Comparison of ENCODE assay signal across 13 mouse cellular contexts in the genomic region with DNA sequence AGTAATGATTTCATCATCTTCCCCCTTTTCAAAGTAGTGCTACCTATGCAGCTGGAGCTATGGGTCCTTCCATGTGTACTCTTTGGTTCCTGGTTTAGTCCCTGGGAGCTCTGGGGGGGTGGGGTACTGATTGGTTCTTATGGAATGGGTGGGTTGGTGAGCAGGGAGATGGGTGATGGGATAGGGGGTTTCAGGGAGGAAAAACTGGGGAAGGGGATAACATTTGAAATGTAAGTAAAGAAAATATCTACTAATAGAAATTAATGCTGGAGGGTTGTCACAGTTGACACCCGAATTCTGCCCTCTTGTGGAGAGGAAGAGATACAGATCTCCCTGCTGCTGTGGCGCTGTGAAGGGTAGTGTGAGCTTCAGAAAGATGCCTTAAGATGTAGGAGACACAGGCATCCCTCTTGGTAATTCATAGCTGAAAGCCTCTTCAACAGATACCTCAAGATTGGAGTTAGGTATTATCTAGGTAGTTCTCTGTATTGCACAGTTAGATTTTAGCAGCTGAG. TPM values are rescaled to one million over a fixed set of nuclear protein-coding genes. Genes with fewer than 3 reads are reported as not detected.
DNase-seq lines count a peak whose midpoint lies in the region; ATAC-seq and TF ChIP-seq lines count a peak whose summit lies in the region.
"Had no signal": no experiment of that assay in that cellular context is flagged by ENCODE, and none has a peak within 500 bp of the region (broad histone marks: within the 10 kb centered on the region; RNA-seq: fewer than 3 reads in every experiment).

No protein-coding gene starts in this region.

- H3K4me3 ChIP-seq in MEL (ENCODE audit: control insufficient read depth in 1 of 2, insufficient read depth in 1 of 2, low read depth in 2 of 2, low read length in 2 of 2): no peak overlapping the region
- no peak overlapping the region for H3K4me3 ChIP-seq in hindbrain, embryonic 12.5 days
- H3K4me3 ChIP-seq: myocyte had no signal

- H3K27me3 ChIP-seq in MEL (ENCODE audit: control insufficient read depth in 1 of 2, insufficient read depth in 2 of 2, low read length in 2 of 2): no peaks in the 10 kb centered on the region
- H3K27me3 ChIP-seq in hindbrain, embryonic 12.5 days: no peaks in the 10 kb centered on the region

- no peak overlapping the region for H3K27ac ChIP-seq in MEL (ENCODE audit: control insufficient read depth, low read depth, low read length)
- no peak overlapping the region for H3K27ac ChIP-seq in hindbrain, embryonic 12.5 days

- no peak for TF ChIP-seq EP300 in MEL (IDR thresholded peaks at IDR 0.05; ENCODE audit: low read depth in 1 of 2, low read length in 2 of 2)

- TF ChIP-seq POLR2A in MEL (IDR thresholded peaks at IDR 0.05; ENCODE audit: control insufficient read depth in 1 of 2, insufficient read depth in 1 of 2, low read depth in 1 of 2, low read length in 2 of 2, poor library complexity in 1 of 2): no peak

- no peak overlapping the region for H3K4me2 ChIP-seq in hindbrain, embryonic 12.5 days (replicated peaks)

- no peak; the same call in 1 of the 2 replicates for TF ChIP-seq RAD21 in MEL (IDR thresholded peaks at IDR 0.05; ENCODE audit: low read depth, low read length)

- 42% methylated on average over 2 of the region's 2 CpGs for WGBS in hindbrain, embryonic 12.5 days

- no peaks in the 10 kb centered on the region for H3K36me3 ChIP-seq in MEL (ENCODE audit: control insufficient read depth in 1 of 2, insufficient read depth in 2 of 2, low read length in 2 of 2)
- H3K36me3 ChIP-seq in hindbrain, embryonic 12.5 days: no peaks in the 10 kb centered on the region

- peak; percentile 49; the same call in 1 of the 2 replicates for ATAC-seq in megakaryocyte progenitor cell, adult 5-6 weeks (replicated peaks; ENCODE audit: poor library complexity)
- ATAC-seq in hindbrain, embryonic 12.5 days (ENCODE audit: low FRiP score): no peak

- TF ChIP-seq CTCF in MEL (IDR thresholded peaks at IDR 0.05 in 2 of 3, conservative IDR thresholded peaks at IDR 0.05 in 1 of 3; ENCODE audit: control insufficient read depth in 1 of 3, insufficient read depth in 1 of 3, low read depth in 2 of 3, low read length in 3 of 3, poor library complexity in 1 of 3, severe bottlenecking in 1 of 3): peak in 1 of 3 experiments; percentile 7; a peak in 1 of 6 replicates

- DNase-seq in kidney, postnatal 10 days: peak; percentile 10
- DNase-seq in kidney, adult 8-10 months: no peak
- DNase-seq in B cell, adult 2 months: peak; percentile 25 to 27
- DNase-seq in MEL (ENCODE audit: low read depth, low spot score): no peak
- DNase-seq in urinary bladder, postnatal 14 days (ENCODE audit: low spot score): no peak
- DNase-seq: cerebellum, adult 2 months; heart, postnatal 14 days; kidney, postnatal 14 days; right cerebral cortex, postnatal 14 days had no signal

- H3K9me3 ChIP-seq in MEL (replicated peaks; ENCODE audit: insufficient read depth, low read length): peaks cover 2% of the 10 kb centered on the region; the same call in 1 of the 2 replicates
- H3K9me3 ChIP-seq in hindbrain, embryonic 12.5 days (replicated peaks): peaks cover 21% of the 10 kb centered on the region

- H3K4me1 ChIP-seq in MEL (ENCODE audit: control insufficient read depth in 1 of 2, insufficient read depth in 2 of 2, low read length in 2 of 2): no peaks in the 10 kb centered on the region
- no peaks in the 10 kb centered on the region for H3K4me1 ChIP-seq in hindbrain, embryonic 12.5 days

- no peaks in the 10 kb centered on the region for H3K79me2 ChIP-seq in MEL (ENCODE audit: control insufficient read depth, insufficient read depth, low read length, poor library complexity)

- no peak overlapping the region for H3K9ac ChIP-seq in MEL (ENCODE audit: control insufficient read depth, low read depth, low read length, poor library complexity, severe bottlenecking)
- H3K9ac ChIP-seq in hindbrain, embryonic 12.5 days: no peak overlapping the region

TF ChIP-seq in MEL, 35 proteins besides CTCF, POLR2A, EP300 and RAD21:
- TF ChIP-seq MYB (IDR thresholded peaks at IDR 0.05; ENCODE audit: low read depth, low read length): no peak
- no peak for TF ChIP-seq TCF12 (IDR thresholded peaks at IDR 0.05; ENCODE audit: low read depth, low read length)
- TF ChIP-seq USF2 (IDR thresholded peaks at IDR 0.05; ENCODE audit: borderline replicate concordance in 1 of 2, insufficient read depth in 1 of 2, low read depth in 1 of 2, low read length in 2 of 2): no peak
- TF ChIP-seq ZKSCAN1 (IDR thresholded peaks at IDR 0.05; ENCODE audit: low read depth, low read length): no peak
- TF ChIP-seq SMC3 (IDR thresholded peaks at IDR 0.05; ENCODE audit: low read depth, low read length): peak; percentile 25

RNA-seq across cellular contexts. Expression of a gene that starts 4.3 kb away (rescaled TPM):
- not detected in 2 replicates for total RNA-seq in MEL (2012; rRNA removed)
- not detected for polyA plus RNA-seq in MEL (2012; ENCODE audit: insufficient read depth in 1 of 2, insufficient read length in 2 of 2, low read depth in 1 of 2, low replicate concordance in 2 of 2, missing spikeins in 1 of 2)
- not detected in 2 replicates for total RNA-seq in megakaryocyte progenitor cell, adult 5-6 weeks (2015)
- not detected in 2 replicates for total RNA-seq in megakaryocyte progenitor cell, adult 5-6 weeks (2017)
- polyA plus RNA-seq in hindbrain, embryonic 12.5 days (2016; fragmentation: Nextera tagmentation; extraction: Ambion mirVana): not detected in 2 replicates
- total RNA-seq: heart, postnatal 14 days; left cerebral cortex, postnatal 14 days had no signal
- polyA plus RNA-seq: cerebellum, adult 2 months; myocyte had no signal

RNA-seq across cellular contexts. Expression of a gene that starts 58.7 kb away (rescaled TPM):
- total RNA-seq in MEL (2012; rRNA removed): not detected in 2 replicates
- polyA plus RNA-seq in MEL (2012; ENCODE audit: insufficient read depth in 1 of 2, insufficient read length in 2 of 2, low read depth in 1 of 2, low replicate concordance in 2 of 2, missing spikeins in 1 of 2): not detected
- total RNA-seq in megakaryocyte progenitor cell, adult 5-6 weeks (2015): not detected in 2 replicates
- total RNA-seq in megakaryocyte progenitor cell, adult 5-6 weeks (2017): not detected in 2 replicates
- not detected in 2 replicates for polyA plus RNA-seq in hindbrain, embryonic 12.5 days (2016; fragmentation: Nextera tagmentation; extraction: Ambion mirVana)
- total RNA-seq: heart, postnatal 14 days; left cerebral cortex, postnatal 14 days had no signal
- polyA plus RNA-seq: cerebellum, adult 2 months; myocyte had no signal

Comparison
In these comparisons a context has a peak if more than half of its experiments do, and no peak if none do; other contexts are left out.
1. DNase-seq: peak in kidney, postnatal 10 days (single experiment) and B cell, adult 2 months (2 of 2); none in kidney, adult 8-10 months (0 of 2), MEL (single experiment) and urinary bladder, postnatal 14 days (single experiment).